Mouse (Mus musculus): ENCODE results near the gene Grin2c.
A peak's percentile ranks its signal among the peaks of the same experiment; 100 is the strongest.

Gene Grin2c

GRCm38 (mm10) chr11:115229021-115229930, 37.8 kb downstream of the Grin2c start:
- DNase-seq, result no peak

DNA sequence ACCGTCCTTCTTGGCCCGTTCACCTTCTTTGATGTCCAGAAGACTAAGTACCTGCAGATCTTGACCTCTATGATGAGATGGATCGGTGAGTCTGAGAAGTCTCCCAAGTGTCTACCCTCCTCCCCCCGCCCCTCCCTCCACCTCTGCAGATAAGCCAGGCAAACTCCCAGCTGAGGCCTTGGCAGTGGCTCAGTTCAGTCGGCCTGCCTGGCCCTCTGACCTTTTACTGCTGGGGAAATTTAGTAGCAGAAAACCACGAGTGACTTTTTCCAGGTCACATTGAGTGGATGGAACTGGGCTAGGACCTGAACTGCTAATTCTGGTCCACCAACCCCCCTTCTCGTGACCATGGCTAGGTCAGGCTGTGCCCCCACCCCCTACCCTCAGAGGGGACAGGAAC, 38.6 kb downstream of the Grin2c start:
- DNase-seq, result no peak

DNA sequence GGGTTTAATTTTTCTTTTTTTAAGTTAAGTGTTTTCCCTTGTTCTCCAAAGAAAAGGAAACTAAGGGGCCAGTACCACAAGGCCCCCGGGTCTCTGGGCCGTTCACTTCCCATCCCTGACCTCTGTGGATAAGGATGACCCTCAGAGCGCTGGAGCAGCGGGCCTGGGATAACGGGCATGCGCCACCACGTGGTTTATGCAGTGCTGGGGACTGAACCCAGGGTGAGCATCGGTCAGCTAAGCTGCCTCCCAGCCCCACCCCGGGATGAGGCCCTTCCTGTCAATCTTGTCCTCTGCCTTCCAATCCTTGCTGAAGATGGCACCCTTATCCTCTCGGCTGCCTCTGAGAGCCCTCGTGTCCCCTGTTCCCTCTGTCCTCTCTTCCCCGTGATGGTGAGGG, 39.4 kb downstream of the Grin2c start:
- DNase-seq, result no peak

DNA sequence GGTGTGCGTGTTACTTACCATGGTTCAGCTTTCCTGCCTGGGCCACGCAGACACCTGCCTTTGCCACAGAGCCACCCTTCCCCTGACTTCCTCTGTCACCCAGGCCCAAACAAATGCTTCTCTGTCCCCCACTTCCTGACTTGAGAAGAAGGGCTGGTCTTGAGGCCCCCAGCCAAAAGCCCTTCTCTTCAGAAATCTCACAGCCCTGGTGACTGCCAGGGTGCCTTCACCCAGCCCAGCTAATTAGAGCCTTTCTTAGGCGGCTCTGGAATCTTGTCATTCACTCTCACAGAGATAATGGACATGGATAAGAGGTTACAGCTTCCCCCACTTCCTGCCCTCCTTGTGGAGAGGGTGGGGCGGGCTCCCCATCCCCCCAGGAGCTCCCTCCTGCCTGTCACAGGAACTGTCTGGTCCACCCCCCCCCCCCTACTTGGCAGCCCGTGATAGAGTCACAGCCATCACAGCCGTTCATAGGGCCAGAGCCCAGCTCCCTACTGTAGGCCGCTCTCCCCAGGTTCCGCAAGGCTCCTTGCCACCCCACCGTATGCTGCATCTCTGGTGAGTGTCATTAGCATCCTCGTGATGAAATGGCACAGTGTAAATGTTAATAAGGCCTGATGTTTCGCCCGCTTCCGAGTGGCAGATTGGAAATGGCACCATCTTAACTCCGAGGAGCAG, 40.1 kb downstream of the Grin2c start:
- no peak for DNase-seq

DNA sequence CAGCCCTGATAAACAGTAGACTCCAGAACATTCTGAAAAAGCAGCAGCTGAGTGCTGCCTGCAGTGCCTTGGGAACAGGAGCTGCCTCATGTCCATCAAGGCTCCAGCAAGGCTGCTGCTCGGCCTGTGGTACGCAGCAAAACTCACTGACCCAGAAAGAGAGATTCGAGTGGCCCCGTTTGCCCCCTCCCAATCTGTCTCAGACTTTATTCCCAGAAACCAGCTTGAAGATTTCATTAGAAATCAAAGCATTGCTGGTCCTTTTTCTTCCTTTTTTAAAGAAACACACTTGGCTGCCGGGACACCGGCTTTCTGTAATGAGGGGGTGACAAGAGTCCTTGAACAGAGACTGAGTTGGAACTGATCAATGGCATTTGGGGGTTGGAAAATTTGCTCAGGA, 41.7 kb downstream of the Grin2c start:
- DNase-seq, result peak; percentile 43

- DNase-seq, result no peak
These were observed 42.2 kb downstream of the Grin2c start for GRCm38 (mm10) chr11:115224889-115225288.

DNA sequence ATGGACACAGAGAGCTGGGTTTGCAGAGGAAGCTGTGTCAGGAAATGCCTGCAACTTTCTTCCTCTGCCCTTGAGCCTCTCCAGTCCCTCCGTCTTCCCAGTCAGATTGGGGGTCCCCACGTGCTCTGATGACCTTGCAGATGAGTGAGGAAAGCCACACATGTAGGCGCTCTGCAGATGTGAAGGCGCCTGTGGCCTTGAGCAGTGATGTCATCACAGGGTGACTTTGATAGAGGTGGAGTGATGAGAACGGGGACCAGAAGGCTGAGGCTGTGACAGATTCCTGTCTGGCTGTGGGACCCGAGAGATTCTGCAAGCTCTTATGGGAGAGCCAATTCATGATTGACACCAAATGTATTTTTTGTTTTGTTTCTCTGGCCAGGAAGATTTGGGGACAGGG, 43.2 kb downstream of the Grin2c start:
- DNase-seq, result no peak

DNA sequence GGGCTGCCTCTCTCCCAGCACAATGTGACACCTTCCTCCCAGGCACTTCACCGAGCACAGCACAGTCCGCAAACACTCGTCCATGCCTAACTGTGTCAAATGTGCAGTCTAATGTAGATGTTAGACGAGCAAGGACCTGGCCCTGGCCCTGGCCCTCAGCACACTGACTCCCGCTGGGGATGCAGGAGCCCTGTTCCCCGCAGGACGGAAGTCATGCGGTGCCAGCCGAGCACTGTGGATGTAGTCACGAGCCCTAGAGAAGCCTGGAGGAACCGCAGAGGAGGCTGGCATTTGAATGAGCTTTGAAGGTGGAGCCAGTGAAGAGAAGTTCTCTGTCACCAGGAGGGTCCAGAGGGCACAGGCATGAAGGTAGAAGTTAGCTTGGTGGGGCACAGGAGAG, 43.6 kb downstream of the Grin2c start:
- DNase-seq, result no peak

GRCm38 (mm10) chr11:115222570-115222969, 44.5 kb downstream of the Grin2c start:
- no peak for DNase-seq

GRCm38 (mm10) chr11:115222077-115222476, 45.0 kb downstream of the Grin2c start:
- no peak for DNase-seq

DNA sequence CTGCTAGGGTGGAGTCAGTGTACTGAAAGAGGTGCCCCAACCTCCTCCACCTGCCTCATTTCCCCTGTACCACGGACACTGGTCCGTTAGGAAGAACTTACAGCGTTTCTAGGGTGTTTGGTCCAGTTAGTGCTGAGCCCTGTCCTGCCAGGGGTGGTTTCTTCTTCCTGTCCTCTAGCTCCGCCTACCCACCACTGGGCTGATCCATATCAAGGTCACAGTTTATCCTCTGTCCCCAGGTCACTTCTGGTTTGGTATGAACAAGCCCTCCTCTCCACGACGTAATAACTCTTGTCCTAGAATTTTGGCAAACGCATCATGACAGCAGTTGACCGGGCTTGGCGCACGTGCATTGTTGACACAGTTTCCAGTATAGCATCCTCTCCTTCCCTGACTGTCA, 47.4 kb downstream of the Grin2c start:
- DNase-seq, result no peak

- no peak for DNase-seq
These were observed 47.8 kb downstream of the Grin2c start for GRCm38 (mm10) chr11:115219263-115219662.

- no peak for DNase-seq
These were observed 49.3 kb downstream of the Grin2c start for GRCm38 (mm10) chr11:115217439-115218410.

DNA sequence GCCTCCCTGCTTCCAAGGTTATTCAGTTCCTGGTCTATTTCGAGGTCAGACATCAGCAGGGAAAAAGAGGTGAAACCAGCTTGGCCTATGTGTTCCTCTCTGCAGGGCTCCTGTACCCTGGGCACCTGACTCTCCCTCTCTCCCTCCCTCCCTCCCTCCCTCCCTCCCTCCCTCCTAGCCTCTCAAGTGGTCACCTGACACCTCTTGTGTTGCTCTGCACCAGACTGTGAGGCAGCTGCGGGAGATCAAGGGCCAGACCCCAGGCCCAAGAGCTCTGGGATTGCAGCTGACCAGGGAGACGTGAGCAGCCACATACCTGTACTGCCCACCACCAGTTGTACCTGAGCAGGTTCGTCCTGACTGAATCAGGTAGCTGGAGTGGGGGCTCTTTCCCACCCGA, 51.9 kb downstream of the Grin2c start:
- no peak for DNase-seq

DNA sequence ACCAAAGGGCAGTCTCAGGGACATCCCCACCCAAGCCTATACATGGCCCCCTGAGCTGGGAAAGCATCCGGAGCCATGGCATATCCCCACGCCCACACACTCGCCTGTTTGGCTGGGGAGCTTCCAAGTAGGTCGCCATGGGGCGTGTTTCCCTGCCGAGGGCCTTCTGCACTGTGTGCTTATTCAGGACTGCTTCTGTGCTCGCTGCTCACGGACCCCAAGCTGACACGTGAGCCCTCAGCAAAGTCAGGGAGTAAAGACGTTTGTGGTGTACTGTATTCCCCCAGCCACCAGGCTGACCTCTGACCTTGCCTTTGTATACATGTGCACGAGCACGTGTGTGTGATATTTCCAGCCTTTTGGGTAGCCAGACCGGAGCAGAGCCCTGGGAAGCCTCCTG, 54.9 kb downstream of the Grin2c start:
- DNase-seq, result peak; percentile 51

- DNase-seq, result no peak
These were observed 57.1 kb downstream of the Grin2c start for GRCm38 (mm10) chr11:115209958-115210357.

DNA sequence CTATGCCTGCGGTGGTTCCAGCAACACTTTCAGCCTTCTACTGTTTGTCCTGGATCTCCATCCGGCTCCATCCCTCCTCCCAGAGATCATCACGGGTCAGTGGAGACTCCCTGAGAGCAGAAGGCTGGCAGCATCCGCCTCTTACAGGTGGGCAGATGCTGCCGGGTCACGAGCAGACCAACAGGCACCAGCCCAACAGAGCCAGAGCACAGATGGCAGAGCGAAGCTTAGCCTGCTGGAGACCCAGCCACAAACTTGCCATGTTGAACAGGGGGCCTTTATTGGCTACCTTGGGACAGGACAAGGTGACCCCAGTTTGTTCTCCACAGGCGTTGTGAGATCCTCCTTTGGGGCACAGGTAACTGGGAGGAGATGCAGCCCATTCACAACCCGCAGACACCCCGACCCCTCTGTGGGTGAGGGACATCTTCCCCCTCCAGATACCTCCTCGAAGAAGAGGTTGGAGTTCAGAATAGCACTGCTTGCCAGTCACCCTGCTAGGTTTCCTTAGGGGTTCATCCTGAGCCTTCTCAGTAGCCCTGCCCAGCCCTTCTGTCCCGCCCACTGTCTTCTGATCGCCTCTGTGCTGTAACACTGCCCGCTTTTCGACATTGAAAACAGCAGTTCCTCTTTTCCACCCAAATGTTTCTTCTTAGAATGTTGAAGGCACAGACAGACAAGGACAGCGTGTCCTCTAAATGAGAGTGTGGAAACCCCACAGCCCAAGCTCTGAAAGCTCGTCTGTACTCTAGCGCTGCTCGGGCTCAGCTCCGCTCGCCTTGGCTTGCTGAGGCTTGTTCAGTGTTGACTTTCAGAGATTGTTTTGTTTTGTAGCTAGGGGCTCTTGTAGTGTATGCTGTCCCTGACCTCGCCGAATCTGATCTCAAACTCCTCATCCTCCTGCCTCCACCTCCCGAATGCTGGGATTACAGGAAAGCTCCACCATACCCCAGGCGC, 58.0 kb downstream of the Grin2c start:
- no peak for DNase-seq

- DNase-seq, result no peak
These were observed 58.9 kb downstream of the Grin2c start for GRCm38 (mm10) chr11:115208126-115208525.

DNA sequence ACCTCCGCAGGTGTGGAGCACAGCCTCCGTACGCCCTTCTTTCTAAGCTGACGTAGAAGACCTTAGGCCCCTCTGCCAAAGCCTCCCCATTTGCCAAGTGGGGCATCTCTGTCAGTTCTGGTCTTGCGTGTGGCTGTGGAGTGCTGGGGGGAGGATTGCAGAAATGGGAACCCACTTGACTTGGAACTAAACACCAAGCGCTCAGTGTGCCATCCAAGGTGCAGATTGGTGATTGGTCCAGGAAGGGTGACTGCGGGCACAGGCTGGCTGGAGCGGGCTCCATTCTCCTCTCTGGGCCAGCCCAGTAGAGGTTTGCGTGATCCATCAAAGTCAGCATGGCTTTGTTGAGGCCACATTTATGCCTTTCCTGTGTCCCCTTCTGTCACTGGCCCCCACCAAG, 64.3 kb downstream of the Grin2c start:
- DNase-seq, result no peak

- peak; percentile 70 for DNase-seq
These were observed 64.7 kb downstream of the Grin2c start for GRCm38 (mm10) chr11:115202316-115202715.

- DNase-seq, result no peak
These were observed 66.5 kb downstream of the Grin2c start for GRCm38 (mm10) chr11:115200520-115200919.

Data from right cerebral cortex, adult 18-20 months (tissue).